Mouse (Mus musculus): ENCODE measurements around the gene Cdc45.

Cdc45 gene

GRCm38 (mm10) chr16:18811468-18812384, at the start of gene Cdc45, which contains the start of gene Ufd1:
Cdc45 (minus strand) TSS chr16:18811987.
Ufd1 (plus strand) TSS chr16:18811779.
- POLR2A ChIA-PET = interaction anchor here (0.5 to 4.4 kb wide), 126 partner anchors 9 to 1329 kb away, joined by 3 to 83 read pairs (median 5); partner anchors contain the start of genes 2510002D24Rik (in 4 of the 4), Gm28539 (in 4 of the 4), Hira (in 4 of the 4) and Mrpl40 (in 4 of the 4)
- CTCF ChIA-PET = interaction anchor here (0.5 to 2.1 kb wide), 13 partner anchors 11 to 1723 kb away, joined by 3 to 8 read pairs (median 5); partner anchors contain the start of genes Ap2m1 (in 1 of the 4) and Cldn5 (in 1 of the 4)

DNA sequence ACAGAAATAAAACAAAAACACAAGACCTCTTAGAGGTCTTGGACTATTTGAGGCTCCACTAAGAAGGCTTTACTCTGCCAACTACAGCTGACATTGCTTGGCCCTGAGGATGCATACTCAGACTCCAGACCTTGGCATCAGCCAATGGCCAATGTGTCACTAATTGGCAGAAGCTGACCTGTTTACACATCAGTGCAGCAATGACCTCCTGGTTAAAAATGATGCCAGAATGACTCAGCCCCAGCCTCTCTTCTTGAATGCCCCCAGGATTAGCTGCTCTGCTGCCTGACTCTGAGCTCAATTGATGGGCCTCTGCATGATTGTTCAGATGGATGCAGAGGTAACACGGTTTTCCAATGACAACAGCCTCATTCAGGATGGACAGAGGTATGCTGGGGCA, 48.4 kb upstream of the Cdc45 start:
- POLR2A ChIA-PET = interaction anchor here in 2 of 4 experiments (0.6 to 1.7 kb wide), 3 partner anchors 14 to 228 kb away, joined by 5 to 6 read pairs (median 5); partner anchors contain the start of genes Hira (in 1 of the 2) and Mrpl40 (in 1 of the 2)
- CTCF ChIA-PET = interaction anchor here in 1 of 4 experiments (0.6 kb wide), 1 partner anchor 1131 kb away, joined by 6 read pairs; no protein-coding TSS in a partner anchor

DNA sequence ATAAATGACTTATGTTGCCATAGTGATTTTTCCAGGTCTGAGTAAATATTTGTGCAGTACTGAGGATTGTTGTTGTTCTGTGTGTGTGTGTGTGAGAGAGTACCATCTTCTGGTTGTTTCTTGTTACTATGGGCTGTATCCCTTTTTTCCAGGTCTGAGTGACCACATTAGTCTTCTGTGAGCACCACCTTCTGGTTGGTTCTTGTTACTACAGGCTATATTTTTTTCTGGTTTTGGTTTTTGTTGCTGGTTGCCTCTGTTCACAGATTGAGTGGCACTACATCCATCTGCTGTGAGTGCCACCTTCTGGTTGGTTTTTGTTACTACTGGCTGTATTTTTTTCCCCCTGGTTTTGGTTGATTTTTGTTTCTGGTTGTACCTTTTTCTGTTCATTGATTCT, 46.8 kb upstream of the Cdc45 start:
- ChIA-PET CTCF (interaction anchor here in 3 of 4 experiments (0.6 to 1.7 kb wide), 7 partner anchors 81 to 235 kb away, joined by 3 to 14 read pairs (median 3); no protein-coding TSS in a partner anchor), POLR2A (interaction anchor here in 3 of 4 experiments (1.0 to 2.4 kb wide), 7 partner anchors 13 to 162 kb away, joined by 3 to 11 read pairs (median 3); partner anchors contain the start of genes Hira (in 3 of the 3), Mrpl40 (in 3 of the 3) and Cldn5 (in 1 of the 3))

DNA sequence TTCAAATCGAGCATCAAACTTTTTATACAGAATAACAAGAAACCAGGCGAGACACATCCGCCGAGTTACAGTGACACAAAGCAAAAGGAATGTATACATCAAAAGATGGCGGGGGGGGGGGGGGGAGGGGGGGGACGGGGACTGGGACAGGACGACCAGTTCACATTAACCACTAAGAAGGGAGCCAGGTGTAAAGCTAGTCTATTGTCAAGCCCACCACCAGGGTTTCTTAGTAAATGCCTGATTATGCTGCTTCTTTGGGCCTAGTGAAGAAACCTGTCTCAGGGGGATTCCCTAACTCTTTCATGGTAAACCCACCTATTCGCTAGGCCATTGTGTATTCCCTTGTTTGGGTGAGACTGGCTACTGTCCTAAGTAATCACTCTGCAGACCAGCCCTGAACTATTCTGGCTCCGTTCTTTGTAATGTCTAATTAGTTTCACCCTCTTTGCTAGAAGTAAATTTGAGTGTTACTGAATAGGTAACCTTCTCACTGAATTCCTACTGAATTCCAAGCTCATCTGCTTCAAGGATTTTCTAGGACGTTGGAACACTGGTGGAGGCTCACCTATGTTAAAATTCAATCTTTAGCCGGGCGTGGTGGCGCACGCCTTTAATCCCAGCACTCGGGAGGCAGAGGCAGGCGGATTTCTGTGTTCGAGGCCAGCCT, 37.9 kb upstream of the Cdc45 start:
- CTCF ChIA-PET = interaction anchor here in 2 of 4 experiments (0.6 to 0.7 kb wide), 2 partner anchors 74 to 387 kb away, joined by 3 to 6 read pairs; no protein-coding TSS in a partner anchor
- POLR2A ChIA-PET = interaction anchor here in 3 of 4 experiments (0.6 to 1.3 kb wide), 16 partner anchors 9 to 1643 kb away, joined by 3 to 12 read pairs (median 4); partner anchors contain the start of genes 2510002D24Rik (in 2 of the 3), Gm28539 (in 2 of the 3), Cldn5 (in 1 of the 3) and Hira (in 1 of the 3)

DNA sequence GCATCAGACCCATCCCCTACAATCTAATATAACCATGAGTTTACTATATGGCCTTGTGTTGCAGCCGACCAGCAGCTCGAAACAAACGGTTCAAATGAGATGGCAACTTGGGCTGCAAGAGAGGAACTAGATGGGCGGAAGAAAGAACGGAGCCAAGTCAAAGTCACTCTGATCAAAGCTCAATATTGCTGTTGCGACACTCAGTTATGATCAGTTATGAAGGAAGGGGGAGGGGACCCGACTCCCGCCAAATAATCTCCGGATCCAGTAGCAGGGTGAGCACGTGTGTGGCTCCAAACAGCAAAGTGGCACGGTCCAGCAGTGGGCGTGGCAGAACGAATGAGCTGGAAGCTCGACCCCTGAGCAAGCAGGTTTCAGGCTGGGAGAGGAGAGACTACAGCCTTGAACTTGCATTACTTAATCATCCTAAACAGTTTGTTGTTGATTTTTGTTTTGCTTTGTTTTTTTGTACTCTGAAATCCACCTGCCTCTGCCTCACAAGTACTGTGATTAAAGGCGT, 34.6 kb upstream of the Cdc45 start:
- POLR2A ChIA-PET = interaction anchor here in 3 of 4 experiments (0.8 to 2.1 kb wide), 11 partner anchors 10 to 35 kb away, joined by 3 to 14 read pairs (median 4); partner anchors contain the start of genes 2510002D24Rik (in 3 of the 3), Gm28539 (in 3 of the 3), Cdc45 (in 2 of the 3) and Ufd1 (in 1 of the 3)
- CTCF ChIA-PET = interaction anchor here in 2 of 4 experiments (0.7 to 1.3 kb wide), 2 partner anchors 10 kb away, joined by 3 read pairs; partner anchors contain the start of genes 2510002D24Rik (in 2 of the 2) and Gm28539 (in 2 of the 2)

DNA sequence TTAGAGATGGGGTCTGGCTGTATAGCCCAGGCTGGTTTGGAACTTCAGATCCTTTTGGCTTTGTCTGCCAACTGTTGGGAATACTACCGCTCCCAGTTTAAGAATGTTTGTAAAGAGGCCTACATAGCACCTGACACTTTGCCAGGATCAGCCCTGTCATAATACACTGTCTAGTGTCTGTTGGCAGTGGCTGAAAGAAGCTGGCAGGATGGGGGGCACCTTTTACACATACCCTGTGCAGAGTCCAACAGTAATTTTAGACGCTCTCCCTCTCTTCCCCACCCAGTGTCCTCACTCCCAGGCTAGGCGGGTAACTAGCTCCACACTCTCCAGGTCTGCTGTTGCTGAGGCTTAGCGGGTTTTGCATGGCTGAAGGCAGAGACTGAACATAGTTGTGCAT, 26.6 kb upstream of the Cdc45 start:
- ChIA-PET POLR2A (interaction anchor here in 2 of 4 experiments (1.0 to 1.3 kb wide), 3 partner anchors 26 to 214 kb away, joined by 3 to 4 read pairs (median 3); partner anchors contain the start of gene Mrpl40 (in 1 of the 2)), CTCF (no interaction called here)

DNA sequence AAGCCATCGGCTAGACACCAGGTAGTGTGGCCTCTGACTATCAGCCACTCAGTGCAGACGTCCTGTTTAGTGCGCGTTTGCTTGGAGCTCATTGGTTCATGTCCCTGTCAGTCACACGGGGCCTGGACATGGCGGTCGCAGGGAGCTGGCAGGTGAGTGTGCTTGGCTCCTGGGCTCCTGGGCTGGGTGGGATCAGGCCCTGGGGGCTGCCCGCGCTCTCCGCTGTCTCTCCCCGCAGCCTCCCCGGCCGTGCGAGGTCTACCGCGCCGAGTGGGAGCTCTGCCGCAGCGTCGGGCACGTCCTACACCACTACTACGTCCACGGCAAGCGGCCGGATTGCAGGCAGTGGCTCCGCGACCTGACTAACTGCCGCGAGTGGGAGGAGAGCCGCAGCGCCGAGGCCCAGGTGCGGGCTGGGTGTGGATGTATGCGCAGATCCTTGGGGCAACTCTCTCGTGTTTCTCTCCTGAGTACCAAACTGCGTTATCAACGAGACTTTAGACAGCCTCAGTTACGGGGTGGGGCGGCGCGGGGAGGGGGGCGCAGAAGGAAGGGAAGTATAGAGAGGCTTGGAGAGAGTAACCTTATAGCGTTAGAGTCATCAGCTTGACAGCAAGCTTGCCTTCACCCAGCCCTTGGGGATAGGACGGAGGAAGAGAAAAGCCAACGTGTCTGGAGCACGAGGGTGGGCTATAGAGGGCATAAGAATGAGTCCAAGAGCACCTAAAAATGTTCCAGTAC, 24.9 kb upstream of the Cdc45 start, which contains the start of the genes 2510002D24Rik and Gm28539:
Gene 2510002D24Rik (plus strand): TSS at position 111 of the 741 bp plus-strand sequence.
Gene Gm28539 (plus strand): TSS at position 117 of the 741 bp plus-strand sequence.
- ChIA-PET CTCF (interaction anchor here (0.5 to 1.8 kb wide), 14 partner anchors 9 to 295 kb away, joined by 3 to 6 read pairs (median 3); no protein-coding TSS in a partner anchor), POLR2A (interaction anchor here (0.5 to 3.7 kb wide), 67 partner anchors 9 to 809 kb away, joined by 3 to 76 read pairs (median 5); partner anchors contain the start of genes Cdc45 (in 4 of the 4), Hira (in 4 of the 4), Mrpl40 (in 4 of the 4) and Ufd1 (in 3 of the 4))

GRCm38 (mm10) chr16:18836073-18836467, 24.3 kb upstream of the Cdc45 start:
- POLR2A ChIA-PET = interaction anchor here (0.5 to 3.7 kb wide), 61 partner anchors 8 to 810 kb away, joined by 3 to 76 read pairs (median 5); partner anchors contain the start of genes Cdc45 (in 4 of the 4), Hira (in 4 of the 4), Mrpl40 (in 4 of the 4) and Ufd1 (in 3 of the 4)
- CTCF ChIA-PET = interaction anchor here (0.6 to 1.8 kb wide), 13 partner anchors 10 to 296 kb away, joined by 3 to 6 read pairs (median 3); no protein-coding TSS in a partner anchor

- CTCF ChIA-PET = no interaction called here
- POLR2A ChIA-PET = interaction anchor here in 3 of 4 experiments (0.7 to 4.1 kb wide), 11 partner anchors 15 to 57 kb away, joined by 3 to 18 read pairs (median 4); partner anchors contain the start of genes Hira (in 3 of the 3), Mrpl40 (in 3 of the 3), Cdc45 (in 2 of the 3) and Cldn5 (in 2 of the 3)
Observed at GRCm38 (mm10) chr16:18833486-18833885, 21.7 kb upstream of the Cdc45 start.

- ChIA-PET CTCF (interaction anchor here in 1 of 4 experiments (0.6 kb wide), 1 partner anchor 296 kb away, joined by 3 read pairs; no protein-coding TSS in a partner anchor), POLR2A (interaction anchor here in 2 of 4 experiments (0.7 to 2.5 kb wide), 11 partner anchors 10 to 485 kb away, joined by 3 to 11 read pairs (median 5); partner anchors contain the start of genes Cdc45 (in 2 of the 2), Ufd1 (in 2 of the 2), Hira (in 1 of the 2) and Mrpl40 (in 1 of the 2))
Observed at GRCm38 (mm10) chr16:18829102-18829501, 17.3 kb upstream of the Cdc45 start.

DNA sequence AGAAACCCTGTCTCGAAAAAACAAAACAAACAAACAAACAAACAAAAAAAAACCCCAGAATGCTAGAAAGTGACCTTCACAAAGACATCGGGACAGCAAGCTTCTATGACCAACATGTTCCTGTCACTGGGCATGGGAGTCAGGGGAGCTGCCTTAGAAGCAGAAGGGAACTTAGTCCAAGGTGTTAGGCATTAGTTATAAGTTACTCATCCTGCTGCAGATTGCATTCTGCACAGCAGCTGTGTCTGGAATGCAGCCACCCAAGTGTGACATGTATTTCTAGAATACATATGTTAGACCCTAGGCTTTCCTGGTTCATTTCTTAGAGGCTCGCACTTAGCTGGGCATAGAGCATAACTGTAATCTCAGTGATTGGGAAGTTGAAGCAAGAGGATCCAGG, 16.8 kb upstream of the Cdc45 start:
- ChIA-PET CTCF (interaction anchor here in 1 of 4 experiments (0.6 kb wide), 1 partner anchor 295 kb away, joined by 3 read pairs; no protein-coding TSS in a partner anchor), POLR2A (interaction anchor here in 3 of 4 experiments (0.6 to 2.5 kb wide), 10 partner anchors 9 to 485 kb away, joined by 3 to 11 read pairs (median 4); partner anchors contain the start of genes Cdc45 (in 2 of the 3), Ufd1 (in 2 of the 3), Hira (in 1 of the 3) and Mrpl40 (in 1 of the 3))

GRCm38 (mm10) chr16:18822925-18823324, 11.1 kb upstream of the Cdc45 start:
- POLR2A ChIA-PET = interaction anchor here in 2 of 4 experiments (0.6 to 4.4 kb wide), 7 partner anchors 11 to 46 kb away, joined by 3 to 33 read pairs (median 4); partner anchors contain the start of genes 2510002D24Rik (in 2 of the 2), Cdc45 (in 2 of the 2), Gm28539 (in 2 of the 2) and Ufd1 (in 2 of the 2)
- CTCF ChIA-PET = no interaction called here

DNA sequence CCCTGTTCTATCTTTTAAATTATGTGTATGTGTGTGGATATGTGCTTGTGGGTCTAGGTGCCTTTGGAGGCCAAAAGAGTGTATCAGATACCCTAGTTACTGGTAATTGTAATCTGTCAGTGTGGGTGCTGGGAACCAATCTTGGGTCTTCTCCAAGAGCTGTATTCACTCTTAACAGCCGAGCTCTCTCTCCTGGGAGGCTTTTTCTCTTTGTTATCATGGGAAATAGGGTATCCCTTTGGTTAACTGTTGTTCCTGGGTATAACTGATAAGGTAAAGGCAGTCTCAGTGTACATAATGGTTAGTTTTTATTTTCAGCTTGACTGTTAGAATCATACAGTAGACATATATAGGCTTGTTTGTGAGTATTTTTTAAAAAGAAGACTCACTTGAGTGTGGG, 10.6 kb upstream of the Cdc45 start:
- CTCF ChIA-PET = no interaction called here
- POLR2A ChIA-PET = interaction anchor here in 2 of 4 experiments (0.6 to 4.4 kb wide), 8 partner anchors 10 to 45 kb away, joined by 3 to 33 read pairs (median 4); partner anchors contain the start of genes 2510002D24Rik (in 2 of the 2), Cdc45 (in 2 of the 2), Gm28539 (in 2 of the 2) and Ufd1 (in 2 of the 2)

- POLR2A ChIA-PET = interaction anchor here (0.6 to 4.4 kb wide), 99 partner anchors 8 to 1008 kb away, joined by 3 to 83 read pairs (median 6); partner anchors contain the start of genes 2510002D24Rik (in 4 of the 4), Gm28539 (in 4 of the 4), Hira (in 4 of the 4) and Mrpl40 (in 4 of the 4)
Observed at GRCm38 (mm10) chr16:18812385-18812910, 661 bp upstream of the Cdc45 start.

DNA sequence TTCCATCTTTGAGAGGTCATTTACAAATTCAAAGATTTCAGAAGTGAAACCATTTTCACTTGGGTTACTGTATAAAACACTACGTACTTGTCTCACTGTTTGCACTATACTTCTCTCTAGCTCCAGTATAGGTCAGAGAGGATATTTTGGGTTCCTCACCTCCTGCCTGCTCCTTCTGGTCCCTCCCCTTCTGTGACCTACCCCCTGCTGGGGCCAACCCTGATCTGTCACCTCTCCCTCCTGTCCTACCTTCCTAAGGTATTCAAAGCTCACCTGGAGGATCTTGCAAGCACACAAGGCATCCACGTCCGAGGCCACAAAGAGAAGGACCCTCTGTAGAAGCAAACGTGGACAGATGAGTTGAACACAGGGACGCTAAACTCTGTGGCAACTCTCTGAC, 755 bp downstream of the Cdc45 start:
- POLR2A ChIA-PET = interaction anchor here (0.5 to 4.4 kb wide), 86 partner anchors 8 to 1330 kb away, joined by 3 to 83 read pairs (median 6); partner anchors contain the start of genes Hira (in 4 of the 4), Mrpl40 (in 4 of the 4), 2510002D24Rik (in 3 of the 4) and Cldn5 (in 3 of the 4)
- CTCF ChIA-PET = interaction anchor here (0.5 to 2.1 kb wide), 6 partner anchors 12 to 1724 kb away, joined by 5 to 8 read pairs (median 6); partner anchors contain the start of gene Ap2m1 (in 1 of the 4)

More at GRCm38 (mm10) chr16:18812385-18812910, 661 bp upstream of the Cdc45 start:
- CTCF ChIA-PET = interaction anchor here in 3 of 4 experiments (0.6 to 2.1 kb wide), 11 partner anchors 12 to 369 kb away, joined by 3 to 8 read pairs (median 5); partner anchors contain the start of gene Cldn5 (in 1 of the 3)

Measured in embryonic stem cell, embryonic (primary cell).